Mouse (Mus musculus) embryo, embryonic 11 days (tissue): ENCODE data around the gene Phldb2.

Experiments
- DNase-seq: peaks from one replicate; pipeline ENCODE4 v3.0.0-alpha.2; 2015

Phldb2 gene

DNA sequence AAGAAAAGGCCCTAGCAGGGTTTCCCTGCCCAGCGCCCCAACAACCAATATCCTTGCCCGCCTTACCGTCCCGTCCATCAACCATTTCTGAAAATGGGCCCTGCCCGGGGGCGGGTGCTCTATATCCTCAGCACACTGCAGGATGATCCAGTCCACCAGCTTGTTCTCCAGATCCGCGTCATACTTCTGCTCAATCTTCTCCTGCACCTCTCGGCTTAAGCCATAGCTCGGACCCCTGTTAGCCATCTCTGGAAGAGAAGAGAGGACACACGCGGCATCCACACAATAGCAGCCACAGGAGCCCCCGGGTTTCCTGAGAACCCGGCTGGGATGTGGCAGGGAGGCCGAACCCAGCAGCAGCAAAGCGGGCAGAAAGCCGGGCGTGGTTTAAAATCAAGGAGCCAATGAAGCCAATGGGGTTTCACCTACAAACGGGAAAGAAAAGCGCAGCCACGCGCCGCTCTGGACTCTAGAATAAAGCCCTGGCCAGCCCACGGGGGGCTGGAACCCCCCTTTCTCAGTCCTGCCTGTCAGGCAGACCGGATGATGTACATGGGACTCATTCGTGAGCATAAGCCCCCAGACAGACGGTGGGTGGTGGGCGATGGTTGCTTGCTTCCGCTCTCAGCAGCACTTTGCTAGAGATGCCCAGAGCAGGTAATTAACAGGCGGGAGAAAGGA, 229.2 kb downstream of the Phldb2 start, which contains the start of gene Tagln3:
Gene Tagln3 (minus strand): TSS at position 548 of the 681 bp plus-strand sequence.
- peak; percentile 88 for DNase-seq

DNA sequence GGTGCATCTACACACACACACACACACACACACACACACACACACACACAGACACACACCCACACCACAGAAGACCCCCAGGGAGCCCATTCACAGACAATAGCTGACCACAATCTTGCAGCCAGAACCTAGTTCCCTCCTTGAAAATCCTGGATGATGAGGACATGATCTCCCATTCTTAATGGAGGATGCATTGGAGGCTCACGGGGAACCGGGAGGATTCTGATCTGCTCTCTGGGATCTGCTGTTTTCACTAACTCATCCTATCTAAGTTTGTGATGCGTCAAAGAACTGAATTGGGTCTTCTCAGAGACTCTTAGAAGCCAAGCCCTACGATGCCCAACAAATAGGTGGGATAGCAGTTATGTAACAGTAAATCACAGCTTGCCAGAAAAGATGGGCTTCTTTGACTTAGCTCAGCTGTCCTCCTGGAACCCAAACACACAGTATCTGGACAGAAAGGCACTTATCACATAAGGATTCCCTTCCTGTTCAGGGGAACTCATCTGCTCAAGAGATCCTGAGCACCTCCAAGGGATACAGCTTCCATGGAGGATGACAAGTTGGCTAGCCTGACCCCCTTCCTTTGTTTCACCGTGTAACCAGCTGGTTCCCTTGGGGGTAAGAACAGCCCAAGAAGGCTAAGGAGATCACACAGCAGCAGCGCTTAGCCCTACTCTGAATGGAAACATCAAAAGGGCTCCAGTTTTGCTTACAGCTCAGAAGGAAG, 230.1 kb downstream of the Phldb2 start:
- DNase-seq = peak; percentile 57

DNA sequence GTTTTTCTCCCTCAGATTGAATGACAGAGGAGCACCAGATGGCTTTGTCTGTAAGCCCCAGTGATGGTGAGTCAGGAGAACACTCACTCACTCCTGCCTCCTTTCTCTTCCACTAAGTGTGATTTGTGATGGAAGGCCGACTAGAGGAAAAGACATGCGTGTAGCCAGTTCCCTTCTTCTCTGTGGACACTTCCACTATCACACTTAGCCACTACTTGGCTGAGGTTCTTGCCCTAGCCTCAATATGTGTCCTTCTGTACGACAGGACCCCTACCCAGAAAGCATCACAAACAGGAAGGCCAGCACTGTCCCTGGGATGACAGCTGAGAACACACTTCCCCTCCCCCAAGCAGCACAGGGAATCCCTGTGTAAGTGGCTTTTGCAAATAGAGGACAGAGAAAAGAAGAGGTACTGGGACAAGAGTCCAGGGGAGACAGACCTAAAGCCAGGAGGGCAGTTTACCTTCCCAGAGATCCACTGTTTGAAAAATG, 230.9 kb downstream of the Phldb2 start:
- DNase-seq = no peak

DNA sequence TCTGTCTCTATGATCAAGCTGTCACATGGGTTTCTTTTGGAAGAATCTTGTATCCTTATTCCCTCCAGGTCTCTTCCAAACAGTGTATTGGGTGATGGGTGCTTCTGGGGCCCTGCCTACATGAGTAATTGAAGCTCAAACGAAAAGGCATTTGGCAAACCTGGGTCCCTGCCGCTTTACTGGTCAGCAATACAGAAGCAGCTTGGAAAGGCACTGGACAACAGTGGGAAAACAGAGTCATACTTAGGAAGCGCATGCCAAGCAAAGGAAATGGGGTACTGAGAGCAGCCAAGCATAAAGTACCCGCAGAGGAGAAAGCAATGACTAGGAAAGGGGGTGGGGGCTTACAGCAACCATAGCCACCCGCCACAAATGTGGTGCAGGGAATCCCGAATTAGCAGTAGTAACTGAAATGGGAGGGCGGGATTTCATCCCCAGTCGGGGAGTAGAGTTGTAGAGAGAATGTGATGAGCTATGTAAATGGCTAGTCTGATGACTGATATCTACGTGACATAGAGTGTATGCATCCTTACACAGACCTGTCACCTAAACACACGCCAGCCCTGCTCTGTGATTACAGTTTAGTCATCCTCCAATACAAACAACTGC, 233.3 kb downstream of the Phldb2 start:
- no peak for DNase-seq

DNA sequence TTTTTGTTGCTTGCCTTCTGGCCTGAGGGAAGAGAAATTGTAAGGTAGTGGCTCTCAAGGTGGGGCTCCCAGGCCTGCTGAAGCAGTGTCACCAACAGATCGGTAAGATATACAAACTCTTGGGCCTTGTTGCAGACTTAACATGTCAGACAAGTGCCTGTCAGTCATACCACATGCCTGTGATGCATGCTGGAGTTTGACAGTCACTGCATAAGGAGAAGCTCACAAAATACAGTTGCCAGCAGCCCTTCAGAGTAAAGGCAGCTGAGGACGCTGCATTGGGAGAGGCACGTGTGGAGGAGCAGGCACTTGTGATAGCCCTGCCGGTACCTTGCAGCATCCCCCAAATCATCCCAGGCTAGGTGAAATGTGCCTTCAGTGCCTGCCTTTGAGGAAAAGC, 235.1 kb downstream of the Phldb2 start:
- DNase-seq = no peak

DNA sequence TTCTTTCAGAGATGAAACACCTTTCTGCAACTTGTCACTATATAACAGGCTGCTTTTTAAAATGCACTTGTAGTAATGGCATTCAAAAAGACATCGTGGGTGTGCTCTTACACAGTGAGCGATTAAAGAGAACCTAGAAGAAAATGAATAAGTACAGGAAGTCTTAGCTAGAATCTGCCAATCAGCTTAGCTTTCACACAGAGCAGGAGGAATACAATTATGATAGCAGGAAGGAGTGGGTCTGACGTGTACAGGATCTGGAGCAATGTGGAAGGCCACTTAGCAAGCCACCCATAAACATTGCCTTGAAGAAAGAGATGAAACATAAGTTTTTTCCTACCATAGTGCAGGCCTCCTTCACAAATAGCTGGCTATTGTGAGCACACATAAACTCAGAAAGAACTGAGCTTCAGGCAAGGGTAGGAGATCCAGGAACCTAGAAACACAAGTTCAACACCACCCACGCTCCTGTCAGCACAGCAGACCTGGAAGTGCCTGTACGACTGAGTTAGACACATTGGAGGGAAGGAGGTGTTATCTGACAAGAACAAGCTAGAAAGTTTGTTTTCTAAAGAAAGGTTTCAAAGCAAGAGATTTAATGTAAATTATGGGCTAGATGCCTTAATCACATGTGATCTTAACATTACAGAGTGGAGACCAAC, 238.8 kb downstream of the Phldb2 start:
- no peak for DNase-seq

DNA sequence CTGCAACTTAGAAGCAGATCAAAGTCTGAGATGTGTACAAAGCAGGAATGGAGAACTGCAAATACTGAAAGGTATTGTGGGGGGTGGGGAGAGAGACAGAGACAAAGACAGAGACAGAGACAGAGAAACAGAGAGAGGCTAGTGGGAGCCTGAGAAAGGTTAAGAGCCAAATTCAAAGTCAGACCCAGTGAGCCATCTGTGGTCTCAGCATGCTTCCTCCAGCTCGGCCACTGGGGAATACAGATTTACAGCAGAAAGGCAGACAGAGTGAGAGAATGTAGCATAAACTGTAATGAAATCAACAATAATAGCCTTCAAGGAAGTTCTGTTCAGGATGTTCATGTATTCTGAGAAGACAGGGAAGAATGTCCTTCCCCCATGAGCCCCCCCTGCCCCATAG, 239.5 kb downstream of the Phldb2 start:
- no peak for DNase-seq

DNA sequence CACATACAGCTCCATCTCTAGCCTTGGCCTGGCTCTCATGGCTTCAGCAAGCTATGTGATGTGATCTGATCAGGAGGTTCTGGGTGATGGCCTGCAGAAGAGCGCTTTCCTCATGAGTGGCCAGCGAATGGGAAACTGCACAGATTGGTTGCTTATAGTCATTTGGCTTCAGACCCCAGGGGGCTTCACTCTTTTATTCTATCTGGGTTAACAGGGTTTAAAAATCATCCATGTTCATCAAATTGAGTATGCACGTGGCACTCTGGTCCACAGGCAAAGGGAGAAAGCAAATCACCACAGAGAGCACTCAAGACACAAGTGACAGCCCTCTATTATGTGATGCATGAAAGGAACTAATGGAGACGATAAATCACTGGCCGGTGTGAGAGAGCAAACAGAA, 240.1 kb downstream of the Phldb2 start:
- DNase-seq = no peak

DNA sequence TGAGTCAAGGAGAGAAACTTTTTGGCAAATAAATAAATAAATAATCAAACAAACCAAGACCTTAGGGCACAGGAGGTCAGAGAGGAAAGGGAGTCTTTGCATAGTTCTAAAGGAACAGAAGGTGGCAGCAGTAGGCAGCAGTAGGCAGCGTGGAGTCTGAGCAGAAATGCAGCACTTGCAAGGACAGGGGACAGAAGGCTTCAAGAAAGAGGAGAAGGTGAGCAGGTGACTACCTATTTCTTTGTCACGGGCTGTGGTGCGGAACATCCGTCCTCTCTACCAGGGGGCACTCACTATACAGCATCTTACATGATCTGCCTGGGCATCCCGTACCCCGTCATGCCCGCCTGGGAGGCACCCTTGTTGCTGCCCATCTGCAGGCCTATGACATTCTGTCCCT, 242.1 kb downstream of the Phldb2 start:
- peak; percentile 13 for DNase-seq

DNA sequence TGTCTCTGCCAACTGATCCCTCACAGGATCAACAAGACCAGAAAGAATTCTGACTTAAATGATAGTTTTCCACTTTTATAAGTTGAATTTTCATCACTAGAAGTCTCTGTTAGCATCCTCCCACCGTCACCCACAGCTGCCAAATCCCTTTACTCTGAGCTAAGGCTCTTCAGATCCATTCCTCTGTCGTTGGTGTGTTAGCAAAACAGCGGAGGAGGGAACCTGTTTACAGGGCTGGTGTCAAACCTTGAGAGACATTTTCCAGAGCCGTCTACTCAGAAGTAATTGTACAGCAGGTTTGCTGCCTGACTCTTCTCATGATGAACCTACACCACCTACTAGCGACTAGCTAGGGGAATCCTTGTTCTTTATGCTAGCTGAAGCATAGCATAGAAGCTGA, 254.1 kb downstream of the Phldb2 start:
- DNase-seq = no peak

DNA sequence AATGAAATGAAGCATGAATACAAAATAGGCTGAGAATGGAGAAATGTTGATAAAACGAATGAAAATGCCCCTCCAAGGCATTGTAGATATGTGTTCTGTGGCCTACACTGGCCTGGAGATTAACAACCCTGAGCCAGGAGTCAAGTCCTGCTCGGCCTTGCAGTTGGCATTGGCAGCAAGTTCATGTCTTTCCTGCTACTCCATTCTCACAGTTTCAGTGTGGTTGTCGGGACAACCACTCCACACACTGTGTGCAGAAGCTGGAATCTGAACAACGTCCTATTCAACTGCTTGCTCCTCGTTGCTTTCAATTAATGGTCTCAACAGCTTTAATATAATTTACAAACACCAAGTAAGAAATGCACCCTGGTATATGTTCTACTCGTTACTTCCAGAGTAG, 255.4 kb downstream of the Phldb2 start:
- no peak for DNase-seq
